Mouse (Mus musculus): Measurements from ENCODE around the gene Pttg1. TPM values are rescaled to one million over a fixed set of nuclear protein-coding genes. Genes with fewer than 3 reads are reported as not detected.
A peak's percentile ranks its signal among the peaks of the same experiment; 100 is the strongest.

The Pttg1 gene
- polyA plus RNA-seq, 1 experiment: 75.9 TPM

- DNase-seq (ENCODE audit: extremely low spot score in 1 of 2, low spot score in 1 of 2): no peak
These were observed 15.8 kb downstream of the Pttg1 start for GRCm38 (mm10) chr11:43410291-43410690.

GRCm38 (mm10) chr11:43408888-43409287 lies 17.2 kb downstream of the Pttg1 start:
- no peak for DNase-seq (ENCODE audit: extremely low spot score in 1 of 2, low spot score in 1 of 2)

DNA sequence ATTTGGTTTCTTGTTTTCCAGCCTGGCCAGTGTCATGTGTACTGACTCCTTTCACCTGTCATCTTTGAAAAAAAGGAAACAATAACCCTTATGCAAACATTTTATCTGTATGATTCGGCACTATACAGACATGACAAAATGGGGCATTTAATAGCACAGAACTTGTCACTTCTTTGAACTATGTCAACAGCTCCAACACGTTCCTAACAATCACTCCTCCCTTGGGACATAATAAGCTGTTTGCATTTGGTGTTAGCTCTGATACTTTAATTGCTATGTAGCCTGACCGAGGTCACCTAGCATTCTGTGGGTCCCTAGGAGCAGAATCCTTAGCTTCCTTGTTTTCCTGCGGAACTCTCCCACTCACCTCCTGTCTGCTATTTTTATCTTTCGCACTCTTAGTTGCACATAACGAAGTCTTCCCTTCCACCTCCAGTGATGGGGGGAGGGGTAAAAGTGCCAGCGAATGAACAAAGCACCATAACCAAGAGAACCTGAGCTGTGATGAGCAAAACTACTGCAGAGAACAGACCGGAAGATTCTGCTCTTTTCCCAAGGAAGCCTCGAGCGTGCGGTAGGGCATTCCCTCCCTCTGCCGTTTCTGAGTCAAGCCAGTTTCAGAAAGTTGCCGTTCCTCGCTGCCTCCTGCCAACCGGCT lies 21.8 kb downstream of the Pttg1 start:
- peak in 1 of 2 experiments; percentile 48 for DNase-seq (ENCODE audit: extremely low spot score in 1 of 2, low spot score in 1 of 2)

- no peak for DNase-seq (ENCODE audit: extremely low spot score in 1 of 2, low spot score in 1 of 2)
These were observed 25.9 kb downstream of the Pttg1 start for GRCm38 (mm10) chr11:43400131-43400530.

- no peak for DNase-seq (ENCODE audit: extremely low spot score in 1 of 2, low spot score in 1 of 2)
These were observed 26.8 kb downstream of the Pttg1 start for GRCm38 (mm10) chr11:43399297-43399696.

DNA sequence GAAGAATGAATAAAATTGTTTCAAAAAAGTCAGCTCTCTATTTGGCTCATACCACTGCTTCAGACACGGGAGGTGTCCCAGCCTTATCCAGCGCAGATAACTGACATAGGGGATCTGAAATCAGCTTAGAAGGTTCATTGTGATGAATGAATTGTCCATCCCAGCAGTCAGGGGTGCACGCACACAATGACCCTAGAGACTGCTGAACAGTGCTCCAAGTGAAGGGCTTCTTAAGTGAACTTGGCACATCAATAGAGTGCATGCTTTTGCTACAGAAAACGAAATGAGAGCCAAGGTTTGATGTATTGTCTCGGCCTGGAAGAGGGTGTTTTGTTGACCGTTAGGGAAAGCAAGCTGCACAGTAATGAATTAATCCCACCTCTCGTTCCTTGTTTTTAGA lies 29.4 kb downstream of the Pttg1 start:
- no peak for DNase-seq (ENCODE audit: extremely low spot score in 1 of 2, low spot score in 1 of 2)

DNA sequence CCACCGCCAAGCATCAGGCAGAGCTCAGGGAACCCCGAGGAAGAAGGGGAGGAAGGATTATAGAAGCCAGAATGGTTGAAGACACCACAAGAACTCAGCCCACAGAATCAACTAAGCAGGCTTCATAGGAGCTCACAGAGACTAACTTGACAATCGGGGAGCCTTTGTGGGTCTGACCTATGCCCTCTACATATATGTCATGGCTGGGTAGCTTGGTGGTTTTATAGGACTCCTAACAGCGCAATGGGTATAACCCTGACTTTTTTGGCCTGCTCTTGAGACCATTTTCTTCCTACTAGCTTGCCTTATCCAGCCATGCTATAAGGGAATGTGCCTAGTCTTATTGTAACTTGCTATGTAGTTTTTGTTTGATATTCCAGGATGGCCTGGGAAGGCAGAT lies 29.8 kb downstream of the Pttg1 start:
- no peak for DNase-seq (ENCODE audit: extremely low spot score in 1 of 2, low spot score in 1 of 2)

- no peak for DNase-seq (ENCODE audit: extremely low spot score in 1 of 2, low spot score in 1 of 2)
These were observed 30.7 kb downstream of the Pttg1 start for GRCm38 (mm10) chr11:43395073-43395948.

DNA sequence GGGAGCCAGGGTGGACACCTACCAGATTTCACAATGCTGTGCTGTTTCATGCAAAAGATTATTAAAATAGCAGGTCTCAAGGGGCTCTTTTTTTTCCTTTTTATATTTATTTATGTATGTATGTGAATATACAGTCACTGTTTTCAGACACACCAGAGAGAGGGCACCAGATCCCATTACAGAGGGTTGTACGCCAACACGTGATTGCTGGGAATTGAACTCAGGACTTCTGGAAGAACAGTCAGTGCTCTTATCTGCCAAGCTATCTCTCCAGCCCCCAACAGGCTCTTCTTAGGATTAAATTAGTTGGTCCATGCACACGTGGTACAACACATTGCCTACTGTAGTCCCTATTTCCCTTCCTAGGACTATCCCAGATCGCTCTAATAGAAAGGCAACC lies 32.7 kb downstream of the Pttg1 start:
- no peak for DNase-seq (ENCODE audit: extremely low spot score in 1 of 2, low spot score in 1 of 2)

- DNase-seq (ENCODE audit: extremely low spot score in 1 of 2, low spot score in 1 of 2): no peak
These were observed 33.3 kb downstream of the Pttg1 start for GRCm38 (mm10) chr11:43392757-43393156.

- DNase-seq (ENCODE audit: extremely low spot score in 1 of 2, low spot score in 1 of 2): no peak
These were observed 36.9 kb downstream of the Pttg1 start for GRCm38 (mm10) chr11:43389118-43389517.

DNA sequence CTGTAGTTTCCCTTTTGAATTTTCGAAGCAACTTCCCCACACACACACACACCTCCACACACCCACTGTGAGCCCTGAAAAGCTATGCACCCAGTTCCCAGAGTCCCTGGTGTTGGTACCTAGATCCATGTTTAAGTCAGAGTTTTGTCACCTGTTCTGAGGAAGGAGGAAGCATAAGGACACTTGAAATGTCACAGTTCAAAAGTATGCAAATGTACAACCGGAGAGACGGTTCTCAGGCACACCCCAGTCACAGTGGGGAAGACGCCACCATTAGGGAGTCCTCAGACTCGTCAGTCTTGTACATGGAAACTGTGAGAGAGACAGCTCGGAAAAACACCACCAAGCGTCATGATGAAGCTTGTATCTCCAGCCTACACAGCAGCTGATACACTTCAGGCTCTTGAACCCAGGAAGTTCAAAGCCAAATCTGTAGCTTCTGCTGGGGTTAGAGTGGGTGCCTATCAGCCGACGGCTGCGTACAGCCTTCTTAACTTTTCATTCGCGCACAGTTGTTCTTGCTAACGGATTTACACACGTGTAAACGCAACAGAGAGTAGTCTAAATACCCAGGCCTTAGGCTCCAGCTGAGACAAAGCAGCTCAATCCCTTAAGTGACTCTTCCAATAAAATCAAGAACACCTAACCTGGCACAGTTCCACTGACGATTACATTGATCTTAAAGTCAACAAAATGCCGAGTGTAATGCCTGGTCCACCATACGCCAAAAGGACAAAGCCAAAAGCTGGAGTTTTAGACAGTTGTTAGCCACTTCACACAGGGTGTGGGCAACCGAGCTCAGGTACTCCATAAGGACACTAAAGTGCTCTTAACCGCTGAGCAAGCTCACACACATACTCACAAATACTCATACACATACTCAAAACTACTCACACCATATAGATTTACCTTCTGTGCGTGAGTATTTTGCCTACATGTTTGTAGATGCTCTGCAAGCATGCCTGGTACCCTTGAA lies 37.6 kb downstream of the Pttg1 start:
- no peak for DNase-seq (ENCODE audit: extremely low spot score in 1 of 2, low spot score in 1 of 2)

DNA sequence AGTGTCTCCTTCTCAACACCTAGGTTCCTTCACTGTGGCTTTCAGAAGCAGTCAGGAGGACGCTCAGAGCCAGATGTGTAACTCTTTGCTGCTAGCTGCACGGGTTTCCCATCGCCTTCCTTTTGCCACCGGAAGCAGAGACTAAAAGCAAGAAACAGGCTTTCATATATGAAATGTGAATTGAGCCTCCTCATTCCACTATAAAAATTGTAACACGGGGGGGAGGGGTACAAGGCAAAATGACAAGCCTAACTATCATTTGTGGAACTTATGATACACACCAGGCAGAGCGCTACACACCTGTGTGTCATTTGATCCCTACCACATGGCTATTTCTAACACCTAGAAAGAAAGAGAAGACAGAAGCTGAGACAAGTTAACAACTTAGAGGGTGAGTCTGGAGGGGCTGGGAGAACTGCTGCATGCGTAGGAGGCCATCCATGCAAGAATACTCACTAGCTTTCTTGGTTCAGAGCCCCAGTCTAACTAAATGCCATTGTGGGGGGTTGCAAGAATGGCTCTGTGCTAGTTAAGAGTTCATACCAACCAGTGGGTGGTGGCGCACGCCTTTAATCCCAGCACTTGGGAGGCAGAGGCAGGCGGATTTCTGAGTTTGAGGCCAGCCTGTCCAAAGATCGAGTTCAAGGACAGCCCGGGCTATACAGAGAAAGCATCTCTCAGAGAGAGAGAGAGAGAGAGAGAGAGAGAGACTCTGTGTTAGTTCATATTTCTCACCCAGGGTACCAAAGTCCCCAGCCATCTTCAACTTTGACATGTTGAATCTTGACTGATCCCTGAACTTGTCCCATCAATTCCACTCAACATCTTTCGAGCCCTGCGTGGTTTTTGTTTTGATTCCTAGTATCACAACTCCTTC lies 38.8 kb downstream of the Pttg1 start:
- DNase-seq (ENCODE audit: extremely low spot score in 1 of 2, low spot score in 1 of 2): no peak

- no peak for DNase-seq (ENCODE audit: extremely low spot score in 1 of 2, low spot score in 1 of 2)
These were observed 40.3 kb downstream of the Pttg1 start for GRCm38 (mm10) chr11:43385716-43386115.

DNA sequence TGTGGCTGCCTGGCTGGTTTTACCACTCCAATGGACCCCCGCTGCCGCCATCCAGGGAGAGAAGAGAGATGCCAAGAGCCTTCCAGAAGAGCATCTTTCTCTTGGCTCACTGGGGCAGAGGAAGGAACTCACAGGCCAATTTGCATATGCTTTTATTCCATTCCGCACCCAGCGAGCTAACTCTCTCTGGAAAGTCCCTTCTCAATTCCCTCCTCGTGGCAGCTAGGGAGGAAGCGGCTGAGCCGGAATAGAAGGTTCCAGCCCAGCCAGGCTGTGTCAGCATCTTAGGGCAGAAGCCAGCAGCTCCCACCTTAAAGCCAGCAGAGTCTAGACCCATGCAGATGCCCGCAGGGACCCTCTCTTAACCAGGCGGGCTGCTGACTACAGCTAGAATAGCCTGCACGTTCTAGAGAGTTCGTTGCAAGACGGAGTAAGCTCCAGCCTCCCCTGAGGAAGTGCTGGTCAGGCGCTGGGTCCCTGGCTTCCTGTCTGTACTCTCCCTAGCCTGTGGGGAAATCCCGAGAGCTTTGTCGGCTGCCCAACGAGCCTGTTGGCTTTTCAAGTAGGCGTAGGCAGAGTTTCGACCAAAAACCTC lies 40.9 kb downstream of the Pttg1 start:
- peak; percentile 15 to 47 for DNase-seq (ENCODE audit: extremely low spot score in 1 of 2, low spot score in 1 of 2)

DNA sequence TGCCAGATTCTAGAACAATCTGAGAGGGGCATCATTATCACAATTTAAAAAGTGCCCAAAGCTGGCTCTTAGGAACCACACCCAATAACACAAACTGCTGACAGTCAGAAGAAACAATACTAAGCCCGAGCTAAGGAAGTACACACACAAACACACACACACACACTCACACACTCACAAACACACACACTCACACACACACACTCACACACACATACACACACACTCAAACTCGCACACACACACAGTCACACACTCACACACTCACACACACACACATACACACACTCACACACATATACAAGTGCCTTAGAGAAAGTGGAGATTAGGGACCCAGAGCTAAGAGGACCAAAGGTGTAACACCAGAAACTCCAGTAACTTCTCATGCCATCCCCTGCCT lies 42.5 kb downstream of the Pttg1 start:
- DNase-seq (ENCODE audit: extremely low spot score in 1 of 2, low spot score in 1 of 2): no peak

DNA sequence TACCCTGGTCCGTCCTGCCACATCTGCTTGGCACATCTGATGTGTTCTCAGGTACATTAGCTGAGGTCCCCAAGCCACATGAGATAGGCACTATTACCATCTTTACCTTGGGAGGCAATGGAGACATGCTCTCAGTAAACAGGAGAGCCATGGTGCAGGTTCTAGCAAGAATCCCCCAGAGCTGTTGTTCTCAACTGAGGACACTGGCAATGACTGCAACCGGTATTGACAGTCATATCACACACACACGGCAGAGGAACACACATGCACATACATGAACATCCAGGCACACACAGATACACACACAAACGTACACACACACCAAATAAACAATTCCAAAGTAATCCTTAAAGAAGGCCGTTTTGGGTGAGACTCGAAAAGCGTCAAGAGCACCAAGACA lies 45.1 kb downstream of the Pttg1 start:
- no peak for DNase-seq (ENCODE audit: extremely low spot score in 1 of 2, low spot score in 1 of 2)

DNA sequence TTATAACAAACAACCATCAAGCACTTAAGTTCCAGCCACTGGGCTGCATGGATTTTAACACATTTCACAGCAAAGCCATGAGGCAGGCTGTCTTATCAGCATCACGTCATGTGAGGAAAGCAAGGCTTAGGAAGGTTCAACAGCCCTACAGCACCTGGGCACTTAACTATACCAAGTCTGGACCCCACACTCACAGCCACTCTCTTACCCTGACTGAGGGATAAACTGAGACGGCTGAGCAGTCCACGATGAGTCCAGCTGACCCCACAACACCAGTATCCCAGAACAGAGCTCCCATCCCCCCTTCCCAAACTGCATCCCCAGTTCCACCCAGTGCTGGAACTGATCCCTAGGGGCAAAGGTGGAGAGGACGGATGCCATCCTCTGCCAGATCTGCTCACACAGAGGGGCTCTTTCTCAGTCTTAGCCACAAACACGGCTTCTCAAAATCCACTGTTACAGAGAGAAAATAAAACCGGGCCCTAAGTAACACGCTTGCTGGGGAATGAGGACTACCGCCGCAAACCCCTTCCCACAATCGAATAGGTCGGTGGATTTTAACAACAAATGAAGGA lies 46.1 kb downstream of the Pttg1 start:
- DNase-seq (ENCODE audit: extremely low spot score in 1 of 2, low spot score in 1 of 2): no peak

DNA sequence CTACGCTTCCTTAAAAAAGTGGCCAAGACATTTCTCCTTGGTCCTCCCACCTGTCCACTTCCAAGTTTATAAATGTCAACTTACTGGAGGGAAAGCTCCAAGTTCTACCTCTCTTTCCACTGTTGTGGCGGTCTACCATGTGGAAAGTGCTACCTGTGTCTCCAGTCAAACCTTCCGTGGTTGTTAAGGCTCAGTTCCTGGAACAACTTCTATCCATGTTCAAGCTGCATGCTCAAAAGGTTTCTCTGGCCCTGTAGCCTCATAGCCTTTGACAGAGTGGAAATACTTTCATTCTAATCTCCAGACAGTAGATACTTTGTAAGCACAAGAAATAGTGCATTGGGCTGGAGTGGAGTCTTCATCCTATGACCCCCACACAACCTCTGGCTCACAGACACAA lies 46.6 kb downstream of the Pttg1 start:
- no peak for DNase-seq (ENCODE audit: extremely low spot score in 1 of 2, low spot score in 1 of 2)
